Mouse (Mus musculus): ENCODE data around the gene Stk17b. TPM values are rescaled to one million over a fixed set of nuclear protein-coding genes. Genes with fewer than 3 reads are reported as not detected.
"Not testable (repeated sequence)": the region's sequence is repeated elsewhere in the genome, so short reads cannot be mapped to it uniquely, and the experiment has no call there.

The Stk17b gene
- polyA plus RNA-seq, 1 experiment from 2014 or later, result 5.8 TPM

DNA sequence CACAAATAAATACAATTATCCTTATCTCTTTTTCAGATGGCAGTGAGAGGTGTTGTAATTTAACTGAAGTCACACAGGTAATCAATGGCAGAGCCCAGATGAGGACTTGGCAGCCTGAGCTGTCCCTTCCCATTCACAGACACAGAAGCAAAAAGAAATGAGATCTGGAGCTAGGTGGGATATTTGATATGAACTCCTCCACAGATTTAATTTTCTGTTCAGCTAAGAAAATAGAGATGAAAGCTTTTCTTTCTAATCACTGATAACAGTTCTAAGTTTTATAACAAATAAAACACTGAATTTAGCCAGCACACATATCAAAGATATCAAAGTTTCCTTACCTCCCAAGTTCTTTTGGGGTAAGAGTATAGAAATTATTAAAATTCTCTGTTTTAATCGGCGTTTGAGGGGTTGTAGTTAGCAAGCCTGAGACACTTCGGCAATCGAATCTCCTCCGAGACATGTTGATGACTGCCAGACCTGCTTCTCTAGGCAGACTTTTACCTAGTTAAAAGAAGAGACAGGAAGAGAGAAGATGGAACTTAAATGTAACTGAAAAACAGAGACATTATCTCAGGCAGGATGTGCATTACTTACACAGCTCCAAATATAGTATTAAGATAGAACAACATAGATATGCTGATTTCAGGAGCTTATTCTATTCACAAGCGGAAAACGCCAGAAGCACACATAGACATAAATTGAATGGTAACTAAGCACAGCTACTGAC, 8.7 kb downstream of the Stk17b start:
- H3K4me2 ChIP-seq (replicated peaks), result no peak overlapping the region
- no peaks in the 10 kb centered on the region for H3K27me3 ChIP-seq
- no peaks in the 10 kb centered on the region for H3K36me3 ChIP-seq
- no peak overlapping the region for H3K27ac ChIP-seq
- no peak overlapping the region for H3K9ac ChIP-seq (replicated peaks)
- ATAC-seq, result no peak
- H3K4me1 ChIP-seq (replicated peaks), result no peaks in the 10 kb centered on the region
- H3K4me3 ChIP-seq (replicated peaks), result no peak overlapping the region
- 95% methylated on average over 7 of the region's 7 CpGs for WGBS
- no peaks in the 10 kb centered on the region for H3K9me3 ChIP-seq

DNA sequence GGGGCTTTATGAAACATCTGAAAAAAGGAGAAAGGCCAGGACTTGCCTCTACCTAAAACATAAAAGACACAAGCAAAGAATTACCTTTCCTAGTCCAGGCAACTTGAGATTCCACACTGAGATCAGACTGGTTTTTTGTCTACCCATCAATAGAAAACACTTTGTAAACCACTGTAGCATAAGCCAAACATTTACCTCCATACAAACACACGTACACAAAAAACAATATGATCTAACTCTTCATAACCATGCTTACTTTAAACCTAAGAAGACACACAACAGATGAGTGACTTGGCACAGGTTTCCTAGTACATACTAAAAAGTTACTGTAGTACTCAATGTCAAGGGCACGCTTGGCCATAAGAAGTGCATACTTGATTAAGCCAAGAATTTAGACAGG, 9.5 kb downstream of the Stk17b start:
- no peaks in the 10 kb centered on the region for H3K4me1 ChIP-seq (replicated peaks)
- no peak for ATAC-seq
- no peak overlapping the region for H3K27ac ChIP-seq
- H3K9ac ChIP-seq (replicated peaks), result no peak overlapping the region
- H3K9me3 ChIP-seq, result no peaks in the 10 kb centered on the region
- no peaks in the 10 kb centered on the region for H3K27me3 ChIP-seq
- H3K4me3 ChIP-seq (replicated peaks), result no peak overlapping the region
- H3K36me3 ChIP-seq, result no peaks in the 10 kb centered on the region
- 96% methylated on average over 2 of the region's 2 CpGs for WGBS
- H3K4me2 ChIP-seq (replicated peaks), result no peak overlapping the region

DNA sequence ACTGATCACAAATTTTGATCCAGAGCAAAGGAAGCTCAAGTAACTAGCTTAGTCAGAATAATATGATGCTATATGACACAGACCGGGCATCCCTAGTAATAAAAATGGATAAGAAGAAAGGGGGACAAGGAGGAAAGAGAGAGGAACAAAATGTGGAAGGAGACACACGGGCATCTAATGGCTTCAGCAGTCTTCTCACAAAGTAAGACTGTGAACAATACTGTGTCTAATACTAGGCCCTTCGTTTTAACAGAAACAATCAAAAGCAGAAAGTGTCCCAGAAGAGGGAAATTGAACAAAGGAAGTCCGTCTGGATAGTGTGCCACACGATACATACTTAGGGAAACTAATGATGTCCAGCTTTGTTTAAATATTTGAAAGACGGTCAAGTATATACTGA, 10.0 kb downstream of the Stk17b start:
- no peaks in the 10 kb centered on the region for H3K9me3 ChIP-seq
- ATAC-seq, result no peak
- H3K27ac ChIP-seq, result no peak overlapping the region
- no peak overlapping the region for H3K4me3 ChIP-seq (replicated peaks)
- H3K9ac ChIP-seq (replicated peaks), result no peak overlapping the region
- no peaks in the 10 kb centered on the region for H3K27me3 ChIP-seq
- no peak overlapping the region for H3K4me2 ChIP-seq (replicated peaks)
- no peaks in the 10 kb centered on the region for H3K4me1 ChIP-seq (replicated peaks)
- no peaks in the 10 kb centered on the region for H3K36me3 ChIP-seq
- WGBS, result 88% methylated on average over 6 of the region's 6 CpGs

DNA sequence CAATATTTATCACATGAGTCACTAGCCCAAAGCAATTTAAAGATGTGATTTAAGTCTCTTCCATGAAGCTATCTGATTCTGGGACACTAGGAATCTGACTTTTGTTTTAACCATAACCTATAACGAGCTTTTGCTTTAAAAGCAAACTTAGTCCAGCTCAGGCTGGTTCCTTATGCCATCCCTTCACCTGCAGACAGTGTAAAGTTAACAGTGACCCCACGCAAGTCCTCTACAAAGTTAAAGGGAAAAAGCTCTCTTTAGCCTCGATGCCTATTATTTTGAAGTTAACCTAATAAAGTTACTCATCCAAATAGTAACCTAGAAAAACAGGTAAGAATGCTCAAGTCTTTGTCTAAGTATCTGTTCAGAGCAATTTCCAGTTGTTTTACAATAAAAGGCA, 10.5 kb downstream of the Stk17b start:
- H3K9ac ChIP-seq (replicated peaks), result no peak overlapping the region
- H3K36me3 ChIP-seq, result no peaks in the 10 kb centered on the region
- H3K27ac ChIP-seq, result no peak overlapping the region
- no peak overlapping the region for H3K4me2 ChIP-seq (replicated peaks)
- 94% methylated on average over 3 of the region's 3 CpGs for WGBS
- H3K9me3 ChIP-seq, result no peaks in the 10 kb centered on the region
- no peaks in the 10 kb centered on the region for H3K27me3 ChIP-seq
- no peak for ATAC-seq
- no peak overlapping the region for H3K4me3 ChIP-seq (replicated peaks)
- H3K4me1 ChIP-seq (replicated peaks), result no peaks in the 10 kb centered on the region

DNA sequence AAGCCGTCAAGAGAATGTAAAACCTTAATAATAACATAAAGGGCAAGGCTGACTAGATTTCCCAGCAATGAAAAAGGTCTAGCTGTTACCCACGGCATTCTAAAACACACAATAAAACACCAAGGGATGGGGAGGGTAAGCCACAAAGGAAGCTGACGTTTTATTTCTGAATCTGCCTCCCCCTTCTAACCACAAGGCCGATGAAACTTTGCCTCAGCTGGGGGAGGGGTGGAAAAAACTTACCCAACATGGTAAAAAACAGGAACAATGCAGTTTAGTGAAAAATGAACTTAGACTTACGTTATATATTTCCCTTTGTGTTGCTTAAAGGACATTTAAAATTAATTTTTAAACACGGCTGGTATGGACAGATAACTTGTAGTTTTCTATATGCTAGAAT, 11.0 kb downstream of the Stk17b start:
- Histone ChIP-seq H3K27me3 (no peaks in the 10 kb centered on the region), H3K4me3 (replicated peaks) (no peak overlapping the region)
- WGBS, result 54% methylated on average over 6 of the region's 6 CpGs

DNA sequence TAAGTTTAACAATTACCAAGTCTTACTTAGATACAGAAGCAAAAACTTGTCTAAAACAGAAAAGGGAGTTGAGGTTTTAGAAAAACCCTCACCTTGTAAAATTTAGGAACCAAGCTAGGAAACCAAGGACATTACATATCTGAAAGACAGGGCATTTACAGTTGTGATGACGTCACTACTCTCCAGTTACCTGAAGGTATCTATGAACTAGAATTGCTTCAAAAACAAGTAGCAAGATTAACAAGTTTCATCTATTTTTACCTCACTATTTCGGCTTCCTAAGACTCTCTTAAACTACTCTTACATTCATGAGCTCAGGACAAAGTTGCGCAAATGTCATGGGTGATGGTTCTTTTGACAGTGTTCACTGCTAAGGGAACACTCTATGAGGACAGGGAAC, 12.1 kb downstream of the Stk17b start:
- no peaks in the 10 kb centered on the region for H3K36me3 ChIP-seq
- no peak overlapping the region for H3K4me3 ChIP-seq (replicated peaks)
- H3K4me1 ChIP-seq (replicated peaks), result no peaks in the 10 kb centered on the region
- no peaks in the 10 kb centered on the region for H3K9me3 ChIP-seq
- H3K9ac ChIP-seq (replicated peaks), result no peak overlapping the region
- no peak for ATAC-seq
- no peaks in the 10 kb centered on the region for H3K27me3 ChIP-seq
- no peak overlapping the region for H3K4me2 ChIP-seq (replicated peaks)
- no peak overlapping the region for H3K27ac ChIP-seq
- WGBS, result 91% methylated on average over 3 of the region's 3 CpGs

More for the DNA sequence above, 11.0 kb downstream of the Stk17b start:
- H3K27ac ChIP-seq, result no peak overlapping the region
- ATAC-seq, result no peak
- no peaks in the 10 kb centered on the region for H3K36me3 ChIP-seq
- H3K9ac ChIP-seq (replicated peaks), result no peak overlapping the region
- H3K4me1 ChIP-seq (replicated peaks), result no peaks in the 10 kb centered on the region
- H3K4me2 ChIP-seq (replicated peaks), result no peak overlapping the region
- no peaks in the 10 kb centered on the region for H3K9me3 ChIP-seq

DNA sequence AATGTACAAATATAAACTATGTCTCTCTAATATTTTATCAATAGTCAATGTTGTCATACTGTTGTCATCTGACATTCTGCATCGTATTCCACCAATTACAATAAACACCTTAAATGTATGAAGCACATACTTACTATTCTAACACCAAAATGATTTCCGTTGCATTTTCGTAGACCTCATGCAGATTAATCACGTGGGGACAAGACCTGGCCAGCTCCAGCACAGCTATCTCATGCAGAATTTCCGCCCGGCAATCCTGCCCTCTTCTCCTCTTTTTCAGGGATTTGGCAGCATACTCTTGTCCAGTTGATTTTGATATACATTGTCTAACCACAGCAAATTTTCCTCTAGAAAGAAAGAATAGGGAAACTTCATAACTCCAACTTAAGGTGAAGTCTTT, 13.5 kb downstream of the Stk17b start:
- Histone ChIP-seq H3K9me3 (no peaks in the 10 kb centered on the region), H3K27ac (no peak overlapping the region), H3K9ac (replicated peaks) (no peak overlapping the region), H3K4me2 (replicated peaks) (no peak overlapping the region), H3K4me1 (replicated peaks) (no peaks in the 10 kb centered on the region), H3K36me3 (no peaks in the 10 kb centered on the region), H3K4me3 (replicated peaks) (no peak overlapping the region), H3K27me3 (no peaks in the 10 kb centered on the region)
- 93% methylated on average over 6 of the region's 6 CpGs for WGBS
- ATAC-seq, result no peak

DNA sequence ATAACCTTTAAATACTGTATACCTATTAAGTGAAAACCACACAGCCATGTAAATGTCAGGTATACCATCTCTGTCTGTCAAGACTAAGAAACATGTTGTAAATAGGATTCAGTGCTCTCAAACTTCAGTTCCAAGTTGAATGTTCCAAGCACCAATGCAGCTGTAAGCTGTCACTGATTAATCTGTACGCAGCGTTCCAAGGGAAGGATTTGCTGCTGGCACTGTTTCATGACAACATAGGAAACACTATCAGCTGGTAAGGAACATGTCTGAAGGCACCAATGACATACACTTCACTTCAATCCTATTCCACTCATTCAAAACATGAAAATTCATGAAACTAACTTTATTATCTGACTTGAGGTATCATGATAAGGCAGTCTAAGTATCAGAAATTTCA, 18.9 kb downstream of the Stk17b start:
- WGBS, result 76% methylated on average over 2 of the region's 2 CpGs
- Histone ChIP-seq H3K36me3 (no peaks in the 10 kb centered on the region), H3K4me1 (replicated peaks) (no peaks in the 10 kb centered on the region), H3K9ac (replicated peaks) (no peak overlapping the region), H3K9me3 (no peaks in the 10 kb centered on the region), H3K4me3 (replicated peaks) (no peak overlapping the region), H3K27me3 (no peaks in the 10 kb centered on the region), H3K4me2 (replicated peaks) (no peak overlapping the region), H3K27ac (no peak overlapping the region)
- ATAC-seq, result no peak

DNA sequence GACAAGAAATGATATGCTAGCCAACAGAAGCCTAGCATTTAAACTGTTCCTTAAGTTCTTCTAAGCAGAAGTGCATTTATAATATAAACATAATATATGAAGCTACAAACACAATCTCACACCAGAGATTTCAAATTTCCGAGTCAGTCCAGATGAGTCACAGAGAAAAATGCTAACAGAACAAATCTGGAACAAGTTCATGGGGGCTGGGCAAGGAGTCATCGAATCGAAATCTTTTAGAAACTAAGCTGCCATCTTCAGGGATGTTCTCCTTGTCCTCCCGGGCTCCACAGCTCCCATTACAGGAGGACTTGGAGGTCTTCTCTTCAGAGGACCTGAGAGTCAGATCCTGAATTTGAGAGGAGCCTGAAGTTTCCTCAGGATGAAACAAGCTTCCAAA, 27.7 kb downstream of the Stk17b start:
- Histone ChIP-seq H3K9ac (replicated peaks) (no peak overlapping the region), H3K27ac (no peak overlapping the region), H3K4me2 (replicated peaks) (no peak overlapping the region), H3K4me1 (replicated peaks) (no peaks in the 10 kb centered on the region), H3K27me3 (no peaks in the 10 kb centered on the region), H3K9me3 (no peaks in the 10 kb centered on the region), H3K36me3 (no peaks in the 10 kb centered on the region), H3K4me3 (replicated peaks) (no peak overlapping the region)
- WGBS, result 94% methylated on average over 4 of the region's 4 CpGs
- ATAC-seq, result no peak

DNA sequence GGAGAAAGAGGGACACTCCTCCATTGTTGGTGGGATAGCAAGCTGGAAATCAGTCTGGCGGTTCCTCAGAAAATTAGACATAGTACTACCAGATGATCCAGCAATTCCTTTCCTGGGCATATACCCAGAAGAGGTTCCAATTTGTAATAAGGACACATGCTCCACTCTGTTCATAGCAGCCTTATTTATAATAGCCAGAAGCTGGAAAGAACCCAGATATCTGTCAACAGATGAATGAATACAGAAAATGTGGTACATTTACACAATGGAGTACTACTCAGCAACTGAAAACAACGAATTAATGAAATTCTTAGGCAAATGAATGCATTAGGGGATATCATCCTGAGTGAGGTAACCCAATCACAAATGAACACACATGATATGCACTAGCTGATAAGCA, 31.5 kb downstream of the Stk17b start:
- not testable (repeated sequence) for ATAC-seq; H3K36me3 ChIP-seq; H3K4me3 ChIP-seq (replicated peaks); H3K4me2 ChIP-seq (replicated peaks); H3K9ac ChIP-seq (replicated peaks); H3K27me3 ChIP-seq; H3K9me3 ChIP-seq; H3K27ac ChIP-seq; H3K4me1 ChIP-seq (replicated peaks)
- 88% methylated on average over 2 of the region's 2 CpGs for WGBS

DNA sequence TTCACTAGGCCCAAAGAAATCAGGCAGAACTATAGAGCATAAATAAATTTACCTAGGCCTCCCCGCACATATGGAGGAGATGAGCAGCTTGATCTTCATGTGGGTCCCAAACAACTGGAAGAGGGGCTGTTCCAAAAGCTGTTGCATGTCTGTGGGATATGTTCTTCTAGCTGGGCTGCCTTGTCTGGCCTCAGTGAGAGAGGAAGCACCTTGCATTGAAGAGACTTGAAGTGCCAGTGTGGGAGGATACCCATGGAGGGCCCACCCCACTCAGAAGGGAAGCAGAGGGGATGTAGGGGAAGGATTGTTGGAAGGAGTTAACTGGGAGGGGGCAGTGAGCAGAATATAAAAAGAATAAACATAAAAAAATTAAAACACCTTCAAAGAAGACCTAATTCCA, 33.9 kb downstream of the Stk17b start:
- ATAC-seq, result no peak
- no peak overlapping the region for H3K27ac ChIP-seq
- no peak overlapping the region for H3K9ac ChIP-seq (replicated peaks)
- H3K4me3 ChIP-seq (replicated peaks), result no peak overlapping the region
- WGBS, result 64% methylated on average over 1 of the region's 1 CpGs
- H3K36me3 ChIP-seq, result no peaks in the 10 kb centered on the region
- no peaks in the 10 kb centered on the region for H3K27me3 ChIP-seq
- no peak overlapping the region for H3K4me2 ChIP-seq (replicated peaks)
- H3K9me3 ChIP-seq, result no peaks in the 10 kb centered on the region
- H3K4me1 ChIP-seq (replicated peaks), result no peaks in the 10 kb centered on the region

DNA sequence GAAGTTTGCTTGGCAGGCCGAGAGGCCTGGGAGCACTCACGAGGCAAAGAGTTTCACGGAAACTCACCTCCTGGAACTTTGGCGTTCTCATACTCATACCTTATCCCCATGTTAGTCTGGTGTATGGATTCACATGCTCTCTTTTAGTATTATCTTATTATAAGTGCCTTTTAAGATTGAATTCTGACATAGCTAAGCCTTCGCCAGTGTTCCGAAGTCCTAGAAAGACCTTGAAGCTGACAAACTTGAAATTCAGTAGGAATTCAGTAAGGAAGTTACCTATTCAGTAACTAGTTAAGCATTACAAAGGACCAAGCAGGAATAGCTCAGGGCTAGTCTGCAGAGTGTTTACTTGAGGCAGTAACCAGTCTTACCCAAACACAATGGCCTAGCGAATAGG, 34.3 kb downstream of the Stk17b start:
- 83% methylated on average over 7 of the region's 7 CpGs for WGBS
- H3K36me3 ChIP-seq, H3K27me3 ChIP-seq: not testable (repeated sequence)

DNA sequence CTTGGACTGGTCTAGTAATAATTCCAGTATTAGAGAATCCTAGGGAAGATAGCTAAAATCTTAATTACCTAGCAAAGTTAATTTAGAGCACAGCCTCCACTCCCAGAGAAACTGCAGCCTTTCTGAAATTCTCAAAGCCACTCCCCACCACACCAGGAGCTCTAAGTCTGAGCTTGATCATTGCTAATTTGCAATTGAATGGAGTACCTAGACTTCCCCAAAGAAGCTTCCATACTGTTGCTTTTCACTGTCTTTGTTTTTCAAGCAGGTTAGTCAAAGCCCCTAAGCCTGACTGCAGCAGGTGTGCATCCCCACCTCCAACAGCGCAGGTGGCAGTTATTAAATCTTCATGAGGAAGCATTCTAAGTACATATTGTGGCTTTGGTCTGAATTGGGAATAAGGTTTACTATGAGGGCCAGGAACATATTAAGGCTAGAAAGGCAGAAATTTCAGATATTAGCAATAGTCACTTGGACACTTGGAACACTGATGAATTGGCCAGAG, 35.1 kb downstream of the Stk17b start:
- not testable (repeated sequence) for H3K4me3 ChIP-seq (replicated peaks); H3K4me1 ChIP-seq (replicated peaks); H3K27ac ChIP-seq; H3K9me3 ChIP-seq; ATAC-seq; H3K9ac ChIP-seq (replicated peaks); H3K36me3 ChIP-seq; H3K27me3 ChIP-seq; H3K4me2 ChIP-seq (replicated peaks)
- WGBS, result 39% methylated on average over 1 of the region's 1 CpGs

More for the DNA sequence above, 34.3 kb downstream of the Stk17b start:
- H3K27ac ChIP-seq; H3K9ac ChIP-seq (replicated peaks); H3K4me3 ChIP-seq (replicated peaks); H3K9me3 ChIP-seq; H3K4me1 ChIP-seq (replicated peaks); H3K4me2 ChIP-seq (replicated peaks); ATAC-seq: not testable (repeated sequence)
